ENCODE assay signal across 12 mouse cellular contexts in the genomic region with DNA sequence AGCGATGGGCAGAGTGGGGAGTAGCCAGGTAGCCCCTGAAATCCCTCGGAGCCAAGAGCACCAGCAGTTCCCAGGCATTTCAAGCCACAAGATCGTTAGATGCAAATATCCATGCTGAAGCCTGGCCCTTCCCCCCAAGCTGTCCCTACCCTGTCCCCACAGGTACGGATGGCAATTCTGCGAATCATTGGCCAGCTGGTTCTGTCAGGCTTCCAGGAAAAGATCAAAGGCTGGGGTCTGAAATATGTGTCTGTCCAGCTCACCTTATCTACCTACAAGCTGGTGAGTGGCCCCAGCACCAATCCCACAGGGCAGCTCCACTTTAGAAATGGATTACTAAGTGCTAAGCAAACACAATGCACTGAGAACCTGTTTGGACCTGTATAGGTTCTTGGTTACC. TPM values are rescaled to one million over a fixed set of nuclear protein-coding genes. Genes with fewer than 3 reads are reported as not detected.
"Had no signal": no experiment of that assay in that cellular context is flagged by ENCODE, and none has a peak within 500 bp of the region (broad histone marks: within the 10 kb centered on the region; RNA-seq: fewer than 3 reads in every experiment).

No protein-coding gene starts in this region.

- H3K4me2 ChIP-seq: hindbrain, embryonic 14.5 days; kidney, embryonic 15.5 days; liver, embryonic 11.5 days; midbrain, embryonic 13.5 days had no signal

- ATAC-seq: midbrain, embryonic 13.5 days had no signal

- H3K4me3 ChIP-seq: kidney, embryonic 15.5 days; limb, embryonic 10.5 days; midbrain, embryonic 13.5 days had no signal

- H3K4me1 ChIP-seq: kidney, embryonic 15.5 days; limb, embryonic 10.5 days; midbrain, embryonic 13.5 days had no signal

- DNase-seq: kidney, adult 18-20 months; thymus, adult 2 months; thymus, postnatal 25 days had no signal

- H3K36me3 ChIP-seq: kidney, embryonic 15.5 days; limb, embryonic 10.5 days; midbrain, embryonic 13.5 days had no signal

- H3K27ac ChIP-seq: hindbrain, embryonic 14.5 days; kidney, embryonic 15.5 days; limb, embryonic 10.5 days; midbrain, embryonic 13.5 days had no signal

- H3K9ac ChIP-seq: hindbrain, embryonic 14.5 days; kidney, embryonic 15.5 days; midbrain, embryonic 13.5 days had no signal

- H3K27me3 ChIP-seq: kidney, embryonic 15.5 days; midbrain, embryonic 13.5 days had no signal

RNA-seq across cellular contexts. Expression of a gene that starts 10.5 kb away (rescaled TPM):
- total RNA-seq: midbrain, postnatal 0 days had no signal

RNA-seq across cellular contexts. Expression of a gene that starts 25.6 kb away (rescaled TPM):
- total RNA-seq: layer of hippocampus, postnatal 10 days; midbrain, postnatal 0 days had no signal
- polyA plus RNA-seq: hindbrain, embryonic 14.5 days; limb, embryonic 10.5 days; liver, embryonic 11.5 days; lung, embryonic 16.5 days; midbrain, embryonic 13.5 days; midbrain, postnatal 0 days; neural tube, embryonic 14.5 days had no signal

RNA-seq across cellular contexts. Expression of a gene that starts 36.9 kb away (rescaled TPM):
- total RNA-seq: layer of hippocampus, postnatal 10 days; midbrain, postnatal 0 days had no signal
- polyA plus RNA-seq: hindbrain, embryonic 14.5 days; limb, embryonic 10.5 days; liver, embryonic 11.5 days; lung, embryonic 16.5 days; midbrain, postnatal 0 days had no signal
